Mouse (Mus musculus) kidney, embryonic 15.5 days (tissue): ENCODE data around the gene Pip4k2a. TPM values are rescaled to one million over a fixed set of nuclear protein-coding genes. Genes with fewer than 3 reads are reported as not detected.
"Not testable (repeated sequence)": the region's sequence is repeated elsewhere in the genome, so short reads cannot be mapped to it uniquely, and the experiment has no call there.

Experiments
- ATAC-seq: fragments of 200-750 bp; cut with Nextera tagmentation; replicated peaks from 2 replicates; pipeline ENCODE4 v1.8.0; 2017; ENCODE audit warnings: moderate TSS enrichment; ENCODE audit not compliant: low FRiP score
- H3K27ac ChIP-seq: fragments of 300-500 bp; sonication (generic); 2 replicates; pipeline ENCODE4 v1.5.1; 2015; ENCODE audit warnings: mild to moderate bottlenecking, inconsistent platforms
- H3K27me3 ChIP-seq: fragments of 300-500 bp; sonication (generic); 2 replicates; pipeline ENCODE4 v1.6.1; 2015; ENCODE audit warnings: inconsistent platforms
- H3K36me3 ChIP-seq: fragments of 300-500 bp; sonication (generic); 2 replicates; pipeline ENCODE4 v1.6.1; 2015; ENCODE audit warnings: inconsistent platforms
- H3K4me1 ChIP-seq: fragments of 300-500 bp; sonication (generic); 2 replicates; pipeline ENCODE4 v1.6.1; 2015; ENCODE audit warnings: inconsistent platforms
- H3K4me2 ChIP-seq: fragments of 300-500 bp; sonication (generic); 2 replicates; pipeline ENCODE4 v1.6.1; 2015; ENCODE audit warnings: moderate library complexity, mild to moderate bottlenecking, inconsistent platforms
- H3K4me3 ChIP-seq: fragments of 300-500 bp; sonication (generic); replicated peaks from 2 replicates; pipeline ENCODE4 v1.5.1; 2015; ENCODE audit warnings: mild to moderate bottlenecking, inconsistent platforms
- H3K9ac ChIP-seq: fragments of 300-500 bp; sonication (generic); 2 replicates; pipeline ENCODE4 v1.6.1; 2015; ENCODE audit warnings: mild to moderate bottlenecking, inconsistent platforms
- H3K9me3 ChIP-seq: fragments of 300-500 bp; sonication (generic); replicated peaks from 2 replicates; pipeline ENCODE4 v1.6.1; 2016; ENCODE audit warnings: inconsistent platforms
- WGBS: fragments of 180-500 bp; shearing (Covaris S2); methylation state at CpG from one replicate; pipeline ENCODE4 v1.1.7; 2015; ENCODE audit warnings: mixed read lengths; 5-methylcytosine and 5-hydroxymethylcytosine counted together
- polyA plus RNA-seq: library from polyadenylated mRNA; unstranded; fragments of >200 nt; fragmentation: Nextera tagmentation; extraction: Ambion mirVana; gene quantifications from 2 replicates; pipeline ENCODE4 v1.2.1, GENCODE M21; 2015

Gene Pip4k2a
- 13.2 TPM in 2 replicates for polyA plus RNA-seq

- Histone ChIP-seq H3K4me2 (peak within 1 kb of the TSS; percentile 68), H3K9me3 (no peaks in the 10 kb centered on the region), H3K4me1 (peaks cover 26% of the 10 kb centered on the region), H3K27ac (peak within 1 kb of the TSS; percentile 93), H3K4me3 (peak within 1 kb of the TSS; percentile 73), H3K36me3 (no peaks in the 10 kb centered on the region), H3K9ac (peak within 1 kb of the TSS; percentile 74), H3K27me3 (no peaks in the 10 kb centered on the region)
- ATAC-seq: peak; percentile 99
- WGBS: under 1% methylated on average over 65 of the region's 66 CpGs
These were observed at the start of gene Pip4k2a, which contains the start of gene 4930426L09Rik for GRCm38 (mm10) chr2:18998054-18998478. Pip4k2a (minus strand) TSS chr2:18998126. 4930426L09Rik (plus strand) TSS chr2:18998343.

- ATAC-seq: peak; percentile 36; the same call in 1 of the 2 replicates
- Histone ChIP-seq H3K36me3 (no peaks in the 10 kb centered on the region), H3K27ac (peak overlapping the region; percentile 78), H3K4me3 (no peak overlapping the region), H3K27me3 (no peaks in the 10 kb centered on the region), H3K4me2 (no peak overlapping the region), H3K4me1 (peaks cover 10% of the 10 kb centered on the region), H3K9me3 (0 out of 2 replicates have a peak, but pooled peaks cover 3% of the 10 kb centered on the region), H3K9ac (no peak overlapping the region)
- WGBS: 62% methylated on average over 4 of the region's 4 CpGs
These were observed 40.1 kb upstream of the Pip4k2a start for GRCm38 (mm10) chr2:19037907-19038570.

GRCm38 (mm10) chr2:19037430-19037829 is 39.5 kb upstream of the Pip4k2a start:
- H3K36me3 ChIP-seq: no peaks in the 10 kb centered on the region
- no peaks in the 10 kb centered on the region for H3K27me3 ChIP-seq
- peaks cover 10% of the 10 kb centered on the region for H3K4me1 ChIP-seq
- peak overlapping the region; percentile 78 for H3K27ac ChIP-seq
- no peak overlapping the region for H3K4me3 ChIP-seq
- no peak overlapping the region for H3K4me2 ChIP-seq
- no peak overlapping the region for H3K9ac ChIP-seq
- H3K9me3 ChIP-seq: 0 out of 2 replicates have a peak, but pooled peaks cover 3% of the 10 kb centered on the region
- WGBS: 47% methylated on average over 4 of the region's 4 CpGs
- ATAC-seq: peak; percentile 25; the same call in 1 of the 2 replicates

- no peak overlapping the region for H3K27ac ChIP-seq
- 62% methylated on average over 2 of the region's 2 CpGs for WGBS
These were observed 26.9 kb upstream of the Pip4k2a start for GRCm38 (mm10) chr2:19024807-19025206.

GRCm38 (mm10) chr2:19018034-19018433 is 20.1 kb upstream of the Pip4k2a start:
- no peak overlapping the region for H3K9ac ChIP-seq
- no peaks in the 10 kb centered on the region for H3K9me3 ChIP-seq
- no peaks in the 10 kb centered on the region for H3K4me1 ChIP-seq
- H3K4me2 ChIP-seq: no peak overlapping the region
- H3K27ac ChIP-seq: no peak overlapping the region
- no peaks in the 10 kb centered on the region for H3K27me3 ChIP-seq
- 72% methylated on average over 2 of the region's 2 CpGs for WGBS
- H3K4me3 ChIP-seq: no peak overlapping the region
- ATAC-seq: no peak
- H3K36me3 ChIP-seq: no peaks in the 10 kb centered on the region

More at GRCm38 (mm10) chr2:19024807-19025206, 26.9 kb upstream of the Pip4k2a start:
- Histone ChIP-seq H3K9me3 (no peaks in the 10 kb centered on the region), H3K4me2 (no peak overlapping the region), H3K4me1 (no peaks in the 10 kb centered on the region), H3K4me3 (no peak overlapping the region), H3K36me3 (no peaks in the 10 kb centered on the region), H3K9ac (no peak overlapping the region), H3K27me3 (no peaks in the 10 kb centered on the region)
- ATAC-seq: no peak

DNA sequence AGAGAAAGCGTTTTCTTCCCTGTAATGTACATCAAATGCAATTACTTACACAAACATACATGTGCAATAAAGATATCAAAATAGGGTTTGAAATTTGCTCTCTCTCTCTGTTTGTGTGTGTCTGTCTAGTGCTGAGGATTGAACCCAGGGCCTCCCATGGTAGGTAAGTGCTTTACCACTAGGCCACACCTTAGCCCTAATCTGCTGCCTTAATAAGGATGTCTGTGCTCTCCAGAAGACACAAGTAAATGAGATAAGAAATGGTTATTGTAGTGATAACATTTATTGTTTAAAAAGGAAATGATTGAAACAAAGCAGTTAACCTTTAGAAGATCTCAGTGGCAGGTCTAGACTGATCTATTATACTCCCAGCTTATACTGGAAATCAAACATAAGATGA is 18.9 kb upstream of the Pip4k2a start:
- H3K27me3 ChIP-seq: no peaks in the 10 kb centered on the region
- H3K9ac ChIP-seq: no peak overlapping the region
- WGBS: 55% methylated on average over 1 of the region's 1 CpGs
- no peak overlapping the region for H3K4me3 ChIP-seq
- H3K4me1 ChIP-seq: no peaks in the 10 kb centered on the region
- no peaks in the 10 kb centered on the region for H3K36me3 ChIP-seq
- ATAC-seq: no peak
- H3K4me2 ChIP-seq: no peak overlapping the region
- H3K27ac ChIP-seq: no peak overlapping the region
- no peaks in the 10 kb centered on the region for H3K9me3 ChIP-seq

GRCm38 (mm10) chr2:19016348-19016747 is 18.4 kb upstream of the Pip4k2a start:
- Histone ChIP-seq H3K4me2 (no peak overlapping the region), H3K4me1 (no peaks in the 10 kb centered on the region)

DNA sequence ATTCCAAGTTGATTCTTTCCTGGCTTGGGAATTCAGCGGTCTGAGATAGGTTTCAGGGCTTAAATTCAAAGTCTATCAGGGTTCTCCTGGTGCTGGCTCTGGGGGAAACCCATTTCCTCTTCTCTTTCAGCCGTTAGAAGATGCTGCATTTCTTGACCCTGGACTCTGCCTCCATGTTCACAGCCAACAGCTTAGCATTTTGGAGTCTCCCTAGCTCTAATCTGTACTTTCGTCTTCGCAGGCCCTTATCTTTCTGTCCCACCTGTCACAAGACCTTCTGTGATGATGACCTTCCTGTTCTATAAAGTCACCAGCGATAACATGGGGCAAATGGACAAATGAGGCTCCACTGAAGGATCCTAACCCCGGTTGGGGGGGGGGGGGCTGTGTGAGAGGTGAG is 13.5 kb upstream of the Pip4k2a start:
- no peaks in the 10 kb centered on the region for H3K36me3 ChIP-seq
- no peak overlapping the region for H3K4me3 ChIP-seq
- H3K27ac ChIP-seq: no peak overlapping the region
- 80% methylated on average over 6 of the region's 6 CpGs for WGBS
- no peak overlapping the region for H3K4me2 ChIP-seq
- no peak for ATAC-seq
- no peak overlapping the region for H3K9ac ChIP-seq
- H3K9me3 ChIP-seq: no peaks in the 10 kb centered on the region
- H3K27me3 ChIP-seq: no peaks in the 10 kb centered on the region
- H3K4me1 ChIP-seq: no peaks in the 10 kb centered on the region

More at GRCm38 (mm10) chr2:19016348-19016747, 18.4 kb upstream of the Pip4k2a start:
- H3K9ac ChIP-seq: no peak overlapping the region
- H3K36me3 ChIP-seq: no peaks in the 10 kb centered on the region
- no peak overlapping the region for H3K27ac ChIP-seq
- H3K4me3 ChIP-seq: no peak overlapping the region
- H3K27me3 ChIP-seq: no peaks in the 10 kb centered on the region
- WGBS: 87% methylated on average over 5 of the region's 5 CpGs
- ATAC-seq: no peak
- no peaks in the 10 kb centered on the region for H3K9me3 ChIP-seq

DNA sequence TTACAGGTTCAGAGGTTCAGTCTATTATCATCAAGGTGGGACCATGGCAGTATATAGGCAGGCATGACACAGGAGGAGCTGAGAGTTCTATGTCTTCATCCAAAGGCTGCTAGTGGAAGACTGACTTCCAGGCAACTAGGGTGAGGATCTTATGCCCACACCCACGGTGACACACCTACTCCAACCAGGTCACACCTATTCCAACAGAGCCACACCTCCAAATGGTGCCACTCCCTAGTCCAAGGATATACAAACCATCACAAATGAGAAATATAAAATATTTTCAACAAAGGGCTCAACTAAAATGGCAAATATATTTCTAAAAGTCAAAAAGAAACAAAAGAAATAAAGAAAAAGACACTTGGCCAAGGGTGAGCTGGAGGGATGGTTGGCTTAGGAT is 12.6 kb upstream of the Pip4k2a start:
- H3K4me1 ChIP-seq, H3K27me3 ChIP-seq: not testable (repeated sequence)

DNA sequence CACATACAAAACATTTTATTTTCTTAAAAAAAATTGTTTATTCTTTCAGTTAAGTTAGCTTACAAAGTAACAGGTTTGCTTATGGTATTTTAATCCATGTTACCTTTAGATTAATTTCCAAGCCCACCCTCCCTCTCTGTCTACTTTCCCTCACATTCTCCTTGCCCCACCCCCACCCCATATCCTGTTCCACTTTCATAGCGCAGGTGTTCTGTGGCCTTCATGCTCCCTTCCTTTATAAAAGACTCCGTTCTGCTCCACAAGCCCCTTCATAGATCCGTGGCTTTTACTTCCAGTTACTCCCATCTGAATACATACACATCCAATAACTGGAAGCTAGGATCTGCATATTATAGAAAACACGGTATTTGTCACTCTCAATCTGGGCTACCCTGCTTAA is 9.7 kb upstream of the Pip4k2a start:
- no peak overlapping the region for H3K9ac ChIP-seq
- H3K27ac ChIP-seq: no peak overlapping the region
- H3K4me3 ChIP-seq: no peak overlapping the region
- ATAC-seq: no peak
- no peaks in the 10 kb centered on the region for H3K9me3 ChIP-seq
- no peak overlapping the region for H3K4me2 ChIP-seq
- WGBS: 58% methylated on average over 4 of the region's 4 CpGs
- no peaks in the 10 kb centered on the region for H3K36me3 ChIP-seq
- H3K27me3 ChIP-seq: no peaks in the 10 kb centered on the region
- peaks cover 4% of the 10 kb centered on the region for H3K4me1 ChIP-seq

More for the DNA sequence above, 12.6 kb upstream of the Pip4k2a start:
- H3K4me2 ChIP-seq, H3K4me3 ChIP-seq, H3K27ac ChIP-seq, H3K36me3 ChIP-seq, ATAC-seq, H3K9me3 ChIP-seq, H3K9ac ChIP-seq: not testable (repeated sequence)
- 83% methylated on average over 1 of the region's 1 CpGs for WGBS

- ATAC-seq: no peak
- Histone ChIP-seq H3K9ac (no peak overlapping the region), H3K4me2 (no peak overlapping the region), H3K4me3 (no peak overlapping the region), H3K27ac (no peak overlapping the region), H3K36me3 (no peaks in the 10 kb centered on the region), H3K4me1 (peaks cover 4% of the 10 kb centered on the region), H3K9me3 (no peaks in the 10 kb centered on the region), H3K27me3 (no peaks in the 10 kb centered on the region)
- WGBS: 86% methylated on average over 7 of the region's 7 CpGs
These were observed 8.2 kb upstream of the Pip4k2a start for GRCm38 (mm10) chr2:19006124-19006523.

- ATAC-seq: no peak
- WGBS: 51% methylated on average over 10 of the region's 10 CpGs
These were observed 6.9 kb upstream of the Pip4k2a start for GRCm38 (mm10) chr2:19004801-19005200.

More at GRCm38 (mm10) chr2:19004801-19005200, 6.9 kb upstream of the Pip4k2a start:
- H3K4me1 ChIP-seq: peaks cover 4% of the 10 kb centered on the region
- H3K36me3 ChIP-seq: no peaks in the 10 kb centered on the region
- H3K9ac ChIP-seq: no peak overlapping the region
- H3K4me2 ChIP-seq: no peak overlapping the region
- H3K4me3 ChIP-seq: no peak overlapping the region
- no peaks in the 10 kb centered on the region for H3K27me3 ChIP-seq
- H3K9me3 ChIP-seq: no peaks in the 10 kb centered on the region
- H3K27ac ChIP-seq: no peak overlapping the region
